Mouse (Mus musculus) erythroblast, adult 5-6 weeks (primary cell): ENCODE results near the gene Rasip1. TPM values are rescaled to one million over a fixed set of nuclear protein-coding genes. Genes with fewer than 3 reads are reported as not detected.

Experiments used
- ATAC-seq: replicated peaks from 2 replicates; pipeline ENCODE4 v1.8.0; 2016; ENCODE audit warnings: moderate number of reproducible peaks, mild to moderate bottlenecking, moderate TSS enrichment, inconsistent platforms; ENCODE audit not compliant: poor library complexity, low FRiP score, severe bottlenecking
- total RNA-seq, 2 experiments: library from RNA; stranded (forward) in 1 of 2; stranded (reverse) in 1 of 2; fragments of 150-400 nt in 1 of 2; fragments of 200-764, 138-1000 nt in 1 of 2; gene quantifications; 2 replicates each; pipeline versions ENCODE4 v1.2.3 to v1.2.4; 2015 to 2017; ENCODE audit warnings: low replicate concordance in 2 of 2

Gene Rasip1
- total RNA-seq (2015; ENCODE audit: low replicate concordance) = not detected in 2 replicates
- not detected in 2 replicates for total RNA-seq (2017; ENCODE audit: low replicate concordance)

DNA sequence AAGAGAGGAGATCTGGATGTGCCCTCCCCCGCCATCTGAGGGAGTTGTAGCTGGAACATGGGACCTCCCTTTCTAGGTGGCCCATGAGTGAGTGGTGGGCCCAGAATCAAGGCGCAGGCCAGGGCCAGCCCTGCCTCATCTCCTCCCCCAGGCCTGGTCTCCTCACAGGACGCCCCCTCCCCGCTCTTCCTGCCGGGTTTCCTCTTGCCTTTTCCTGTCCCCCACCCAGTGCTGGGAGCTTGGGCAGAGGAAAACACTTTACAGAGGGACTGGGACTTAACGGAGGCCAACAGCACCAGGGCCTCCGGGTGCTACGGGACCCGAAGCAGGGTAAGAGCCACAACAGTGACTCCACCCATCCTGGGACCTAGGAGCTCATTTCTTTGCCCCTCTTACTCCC lies at the start of gene Rasip1:
Gene Rasip1 (plus strand): TSS at position 228 of the 400 bp plus-strand sequence.
- ATAC-seq = no peak

GRCm38 (mm10) chr7:45585923-45586322 lies 41.4 kb upstream of the Rasip1 start:
- no peak for ATAC-seq

GRCm38 (mm10) chr7:45587631-45588592 lies 39.4 kb upstream of the Rasip1 start:
- ATAC-seq = no peak

GRCm38 (mm10) chr7:45589173-45589572 lies 38.1 kb upstream of the Rasip1 start:
- peak; percentile 87 for ATAC-seq

- ATAC-seq = no peak
Measured at GRCm38 (mm10) chr7:45589898-45590297, 37.4 kb upstream of the Rasip1 start.

GRCm38 (mm10) chr7:45590874-45591273 lies 36.4 kb upstream of the Rasip1 start:
- ATAC-seq = no peak

GRCm38 (mm10) chr7:45591880-45592279 lies 35.4 kb upstream of the Rasip1 start:
- no peak for ATAC-seq

- peak; percentile 64 for ATAC-seq
Measured at GRCm38 (mm10) chr7:45593118-45593815, 34.0 kb upstream of the Rasip1 start.

DNA sequence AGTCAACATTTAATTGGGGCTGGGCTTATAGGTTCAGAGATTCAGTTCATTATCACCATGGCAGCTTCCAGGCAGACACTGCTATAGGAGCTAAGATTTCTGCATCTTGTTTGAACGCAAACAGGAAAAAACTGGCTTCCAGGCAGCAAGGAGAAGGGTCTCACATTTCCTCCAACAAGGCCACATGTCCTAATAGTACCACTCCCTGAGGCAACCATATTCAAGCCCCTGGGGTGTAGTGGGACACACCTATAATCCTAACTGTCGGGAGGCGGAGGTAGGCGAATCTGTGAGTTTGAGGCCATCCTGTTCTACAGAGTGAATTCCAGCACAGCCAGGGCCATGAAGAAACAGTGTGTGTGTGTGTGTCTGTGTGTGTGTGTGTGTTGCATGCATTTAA lies 32.1 kb upstream of the Rasip1 start:
- ATAC-seq = no peak

- no peak for ATAC-seq
Measured at GRCm38 (mm10) chr7:45596107-45596506, 31.2 kb upstream of the Rasip1 start.

DNA sequence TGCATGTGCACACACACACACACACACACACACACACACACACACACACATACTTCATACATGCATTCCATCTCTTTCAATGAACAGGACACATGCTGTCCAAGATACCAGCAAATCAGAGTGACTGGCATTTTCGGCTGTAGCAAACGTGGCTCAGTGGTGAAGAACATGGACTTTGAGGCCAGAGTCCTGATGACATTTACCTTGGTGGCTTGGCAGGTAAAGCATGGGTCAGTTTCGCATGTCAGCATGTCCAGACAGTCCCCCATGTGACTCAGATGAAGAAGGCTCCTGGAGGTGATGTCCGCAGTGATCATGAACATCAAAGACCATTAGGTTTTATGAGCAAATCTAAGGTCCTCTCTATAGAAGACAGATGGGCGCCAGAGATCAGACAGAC lies 30.3 kb upstream of the Rasip1 start:
- no peak for ATAC-seq

DNA sequence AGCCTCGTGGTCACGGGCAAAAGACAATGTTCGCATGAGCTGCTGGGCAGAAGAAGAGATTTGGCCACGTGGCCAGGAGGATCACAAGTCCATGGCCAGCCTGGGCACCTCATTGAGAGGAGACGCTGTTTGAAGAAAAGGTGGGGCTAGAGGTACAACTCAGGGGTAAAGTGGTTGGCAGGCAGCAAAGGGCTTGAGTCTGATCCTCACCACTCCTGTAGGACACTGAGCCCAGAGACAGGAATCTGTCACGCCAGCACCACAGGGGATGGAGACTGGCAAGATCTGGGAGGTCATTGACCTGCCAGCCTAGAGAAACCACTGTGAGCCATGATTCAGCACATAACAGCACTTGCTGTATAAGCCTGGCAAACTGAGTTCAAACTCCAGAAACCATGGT lies 29.8 kb upstream of the Rasip1 start:
- no peak for ATAC-seq

- no peak for ATAC-seq
Measured at GRCm38 (mm10) chr7:45598960-45599879, 28.1 kb upstream of the Rasip1 start.

GRCm38 (mm10) chr7:45605704-45606289 lies 21.5 kb upstream of the Rasip1 start:
- no peak for ATAC-seq

GRCm38 (mm10) chr7:45609511-45609910 lies 17.8 kb upstream of the Rasip1 start:
- no peak for ATAC-seq

DNA sequence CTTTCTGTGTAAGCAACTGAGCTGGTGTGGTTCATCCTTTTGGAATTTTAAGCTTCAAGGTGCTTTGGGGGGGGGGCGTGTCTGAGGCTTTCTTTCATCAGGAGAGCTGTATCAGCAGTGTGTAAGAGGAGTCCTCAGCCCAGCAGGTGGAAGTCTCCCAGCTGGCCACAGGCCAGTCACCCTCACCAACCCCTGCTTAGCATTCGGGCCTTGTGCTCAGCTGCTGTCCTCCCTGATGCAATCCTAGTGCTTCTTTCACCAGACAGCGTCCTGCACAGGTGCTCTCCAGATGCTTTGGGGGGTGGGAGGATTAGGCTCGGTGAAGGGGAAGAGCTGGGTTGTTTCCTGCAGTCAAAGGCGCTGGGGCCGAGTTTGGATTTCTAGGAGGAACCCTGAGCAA lies 11.0 kb upstream of the Rasip1 start:
- no peak for ATAC-seq

DNA sequence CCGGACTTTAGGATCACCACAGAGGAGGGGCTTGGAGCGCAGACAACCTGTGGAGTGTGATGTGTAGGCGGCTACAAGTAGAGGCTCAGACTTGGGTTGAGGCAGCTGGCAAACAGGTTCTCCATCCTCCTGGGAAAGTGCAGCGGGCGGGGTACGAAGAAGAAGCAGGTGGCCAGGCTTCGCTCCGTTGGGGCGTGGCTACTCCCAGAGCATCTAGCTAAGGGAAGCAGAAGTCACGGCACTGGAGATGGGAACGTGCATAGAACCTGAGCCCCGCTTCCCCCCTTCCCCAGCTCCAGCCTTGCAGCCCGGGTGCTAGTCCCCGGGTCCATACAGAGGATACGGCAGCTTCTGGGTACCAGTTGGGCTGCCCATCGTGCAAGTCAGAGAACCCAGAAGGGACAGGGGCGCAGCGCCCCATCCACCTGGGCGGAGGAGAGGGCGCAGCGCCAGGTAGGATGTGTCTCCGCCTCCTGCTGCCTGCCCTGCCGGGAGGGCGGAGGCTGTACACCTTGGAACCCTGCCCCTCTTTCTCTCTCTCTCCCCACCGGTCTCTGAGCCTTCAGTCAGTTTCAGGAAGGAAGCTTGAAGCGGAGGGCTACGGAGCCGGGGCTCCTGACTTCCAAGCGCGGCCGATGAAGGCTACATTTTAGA lies 10.1 kb upstream of the Rasip1 start, which contains the start of gene Fut1:
Gene Fut1 (plus strand): TSS at position 248 of the 654 bp plus-strand sequence.
- ATAC-seq = no peak

GRCm38 (mm10) chr7:45618316-45618715 lies 9.0 kb upstream of the Rasip1 start:
- ATAC-seq = no peak

- ATAC-seq = no peak
Measured at GRCm38 (mm10) chr7:45619592-45619991, 7.7 kb upstream of the Rasip1 start.
